Mouse (Mus musculus): ENCODE measurements around the gene Thap8. TPM values are rescaled to one million over a fixed set of nuclear protein-coding genes. Genes with fewer than 3 reads are reported as not detected.

The Thap8 gene
- total RNA-seq, 1 experiment from 2014 or later: 1.1 TPM

- peak; percentile 99 for ATAC-seq (replicated peaks in 1 of 2; ENCODE audit: insufficient read depth in 1 of 2, low FRiP score in 2 of 2, low TSS enrichment in 1 of 2, low read depth in 1 of 2, poor library complexity in 2 of 2, severe bottlenecking in 2 of 2)
Measured at GRCm38 (mm10) chr7:30308076-30309005, 28.4 kb downstream of the Thap8 start, which contains the start of gene Alkbh6. TSS of gene Alkbh6 (plus strand) at chr7:30308717.

DNA sequence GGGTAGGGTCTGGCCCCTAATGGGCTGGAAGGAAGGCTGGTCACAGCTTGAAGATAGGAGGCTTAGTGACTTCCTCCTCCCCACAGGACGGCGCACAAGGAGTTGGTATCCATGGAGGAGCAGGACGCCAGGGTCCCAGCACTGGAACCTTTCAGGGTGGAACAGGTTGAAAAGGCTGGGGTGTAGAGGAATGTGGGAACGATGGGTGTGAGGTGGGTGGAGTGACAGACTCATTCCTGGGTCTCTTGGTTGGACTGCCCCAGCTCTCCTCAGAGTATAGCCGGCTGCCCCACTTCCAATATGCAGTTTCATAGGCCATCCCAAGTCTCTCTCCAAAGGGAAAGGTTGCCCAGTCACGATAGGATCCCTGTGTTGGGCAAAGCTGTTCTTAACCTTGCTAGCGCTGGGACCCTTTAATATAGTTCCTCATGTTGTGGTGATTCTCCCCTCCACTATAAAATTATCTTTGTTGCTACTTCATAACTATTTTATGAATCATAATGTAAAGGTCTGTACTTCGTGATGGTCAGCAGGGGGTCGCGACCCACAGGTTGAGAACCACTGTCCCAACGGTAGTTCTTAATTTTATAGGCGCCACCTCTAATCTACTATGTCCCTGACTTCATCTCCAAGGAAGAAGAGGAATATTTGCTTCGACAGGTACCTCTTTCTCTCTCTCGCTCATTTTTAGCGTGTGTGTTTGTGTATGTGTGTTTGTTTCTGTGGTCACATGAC, 29.7 kb downstream of the Thap8 start:
- no peak for ATAC-seq (replicated peaks in 1 of 2; ENCODE audit: insufficient read depth in 1 of 2, low FRiP score in 2 of 2, low TSS enrichment in 1 of 2, low read depth in 1 of 2, poor library complexity in 2 of 2, severe bottlenecking in 2 of 2)

- ATAC-seq (replicated peaks in 1 of 2; ENCODE audit: insufficient read depth in 1 of 2, low FRiP score in 2 of 2, low TSS enrichment in 1 of 2, low read depth in 1 of 2, poor library complexity in 2 of 2, severe bottlenecking in 2 of 2): no peak
Measured at GRCm38 (mm10) chr7:30310136-30310535, 30.2 kb downstream of the Thap8 start.

DNA sequence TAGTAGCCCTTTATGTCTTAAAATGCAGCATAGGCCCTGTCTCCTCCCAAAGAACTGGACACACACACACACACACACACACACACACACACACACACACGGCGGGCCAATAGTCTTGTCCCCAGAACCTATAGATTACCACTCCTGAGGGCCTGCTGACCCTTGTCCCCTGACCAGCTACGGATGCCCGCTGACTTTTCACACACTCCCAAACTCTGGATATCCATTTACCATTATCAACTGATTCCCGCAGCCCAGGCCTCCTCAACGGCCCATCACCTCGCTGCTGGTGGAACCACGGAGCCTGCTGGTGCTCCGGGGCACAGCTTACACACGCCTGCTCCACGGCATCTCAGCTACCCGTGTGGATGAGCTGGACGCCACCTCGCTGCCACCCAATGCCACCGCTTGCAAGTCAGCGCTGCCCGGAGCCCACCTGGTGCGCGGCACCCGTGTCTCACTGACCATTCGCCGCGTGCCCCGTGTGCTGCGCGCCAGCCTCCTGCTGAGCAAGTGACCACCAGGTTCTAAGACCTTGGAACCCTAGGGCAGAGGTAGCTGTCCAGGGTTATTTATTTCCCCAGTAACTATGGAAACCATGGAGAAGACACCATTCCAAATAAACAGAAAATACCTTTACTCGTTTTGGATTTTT, 33.9 kb downstream of the Thap8 start:
- ATAC-seq (replicated peaks in 1 of 2; ENCODE audit: insufficient read depth in 1 of 2, low FRiP score in 2 of 2, low TSS enrichment in 1 of 2, low read depth in 1 of 2, poor library complexity in 2 of 2, severe bottlenecking in 2 of 2): no peak

- ATAC-seq (replicated peaks in 1 of 2; ENCODE audit: insufficient read depth in 1 of 2, low FRiP score in 2 of 2, low TSS enrichment in 1 of 2, low read depth in 1 of 2, poor library complexity in 2 of 2, severe bottlenecking in 2 of 2): no peak
Measured at GRCm38 (mm10) chr7:30314721-30315155, 34.8 kb downstream of the Thap8 start, which contains the start of gene Syne4. TSS of gene Syne4 (plus strand) at chr7:30314807.

DNA sequence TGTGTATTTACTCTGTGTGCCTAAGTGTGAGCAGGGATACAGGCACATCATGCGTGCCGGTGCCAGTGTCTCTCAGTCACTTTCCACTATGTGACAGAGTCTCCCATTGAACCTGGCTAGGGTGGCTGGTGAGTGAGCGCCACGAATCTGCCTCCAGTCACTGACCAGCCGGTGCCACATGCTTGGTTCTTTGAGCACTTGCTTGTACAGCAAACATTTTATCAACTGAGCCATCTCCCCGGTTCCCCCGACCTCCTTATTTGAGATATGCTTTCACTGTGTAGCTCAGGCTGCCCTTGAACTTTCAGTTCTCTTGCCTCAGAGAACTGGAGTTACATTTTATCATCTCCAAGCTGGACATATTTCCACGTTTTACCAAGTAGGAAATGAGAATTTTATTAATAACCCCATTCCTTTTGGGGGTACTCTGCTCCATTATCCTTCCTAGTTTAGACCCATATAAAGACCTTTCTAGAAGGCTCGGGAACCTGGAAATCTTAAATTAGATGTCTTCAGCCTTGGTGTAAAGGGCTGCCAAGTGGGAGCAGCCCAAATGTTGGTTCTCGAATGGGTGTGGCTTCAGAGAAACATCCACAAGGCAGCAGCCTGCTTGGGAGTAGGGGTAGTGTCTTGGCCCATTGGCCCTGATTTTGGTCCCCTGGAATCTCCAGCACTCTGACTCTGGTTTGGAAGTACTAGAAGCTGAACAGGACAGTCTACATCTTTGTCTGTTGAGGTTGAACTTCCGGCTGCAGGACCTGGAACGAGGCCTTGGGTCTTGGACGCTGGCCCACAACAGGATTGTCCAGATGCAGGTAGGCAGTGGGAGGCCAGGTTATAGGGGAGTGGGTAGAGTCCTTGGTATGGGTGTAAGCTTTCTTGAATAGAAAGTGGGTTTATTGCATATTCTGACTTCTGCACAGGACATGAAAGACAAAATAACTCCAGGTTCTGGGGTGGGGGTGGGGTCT, 36.0 kb downstream of the Thap8 start:
- ATAC-seq (replicated peaks in 1 of 2; ENCODE audit: insufficient read depth in 1 of 2, low FRiP score in 2 of 2, low TSS enrichment in 1 of 2, low read depth in 1 of 2, poor library complexity in 2 of 2, severe bottlenecking in 2 of 2): no peak

GRCm38 (mm10) chr7:30318142-30318541, 38.2 kb downstream of the Thap8 start:
- ATAC-seq (replicated peaks in 1 of 2; ENCODE audit: insufficient read depth in 1 of 2, low FRiP score in 2 of 2, low TSS enrichment in 1 of 2, low read depth in 1 of 2, poor library complexity in 2 of 2, severe bottlenecking in 2 of 2): no peak

DNA sequence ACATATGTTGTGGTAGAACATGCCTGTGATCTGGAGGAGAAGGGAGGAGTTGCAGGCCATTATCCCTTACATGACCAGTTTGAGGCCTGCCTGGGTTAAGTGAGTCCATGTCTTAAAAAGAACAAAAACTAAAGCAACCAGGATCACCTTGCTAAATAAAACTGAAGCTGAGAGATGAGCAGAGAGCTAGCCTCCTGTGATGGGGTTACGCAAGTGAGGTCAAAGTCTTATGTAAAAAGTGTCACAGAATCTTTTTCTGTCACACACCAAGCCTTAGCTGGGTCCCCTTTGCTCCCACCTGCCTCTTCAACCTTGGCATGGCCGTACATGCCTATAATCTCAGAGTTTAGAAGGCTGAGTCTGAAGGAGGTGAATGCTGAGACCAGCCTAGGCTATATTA, 41.1 kb downstream of the Thap8 start:
- no peak for ATAC-seq (replicated peaks in 1 of 2; ENCODE audit: insufficient read depth in 1 of 2, low FRiP score in 2 of 2, low TSS enrichment in 1 of 2, low read depth in 1 of 2, poor library complexity in 2 of 2, severe bottlenecking in 2 of 2)

GRCm38 (mm10) chr7:30321539-30322284, 41.8 kb downstream of the Thap8 start, which contains the start of gene E130208F15Rik:
TSS of gene E130208F15Rik (plus strand) at chr7:30321740.
- peak; percentile 55 to 65; a peak in 3 of 4 replicates for ATAC-seq (replicated peaks in 1 of 2; ENCODE audit: insufficient read depth in 1 of 2, low FRiP score in 2 of 2, low TSS enrichment in 1 of 2, low read depth in 1 of 2, poor library complexity in 2 of 2, severe bottlenecking in 2 of 2)

DNA sequence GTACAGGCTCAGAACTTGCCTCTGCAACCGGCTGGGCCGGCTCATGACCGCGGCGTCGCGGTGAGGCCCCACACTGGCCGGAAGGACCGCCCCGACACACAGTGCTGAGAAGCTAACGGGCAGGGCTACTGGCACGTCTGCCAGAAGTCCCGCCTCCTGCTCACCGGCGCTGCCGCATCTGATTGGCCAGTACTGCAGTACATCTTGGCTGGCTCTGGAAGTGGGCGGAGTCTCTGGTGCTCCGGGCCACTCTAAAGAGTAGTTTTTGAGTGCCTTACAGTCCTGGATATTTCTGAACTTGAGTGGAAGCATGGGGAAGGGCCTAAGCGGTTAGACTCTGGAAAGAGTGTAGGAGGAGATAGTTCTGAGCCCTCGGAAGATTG, 42.4 kb downstream of the Thap8 start:
- peak; percentile 95 for ATAC-seq (replicated peaks in 1 of 2; ENCODE audit: insufficient read depth in 1 of 2, low FRiP score in 2 of 2, low TSS enrichment in 1 of 2, low read depth in 1 of 2, poor library complexity in 2 of 2, severe bottlenecking in 2 of 2)

GRCm38 (mm10) chr7:30322865-30323264, 43.0 kb downstream of the Thap8 start:
- ATAC-seq (replicated peaks in 1 of 2; ENCODE audit: insufficient read depth in 1 of 2, low FRiP score in 2 of 2, low TSS enrichment in 1 of 2, low read depth in 1 of 2, poor library complexity in 2 of 2, severe bottlenecking in 2 of 2): 0 out of 4 replicates have a peak, but pooled peaks of 1 of the 2 experiments have one; percentile 5

DNA sequence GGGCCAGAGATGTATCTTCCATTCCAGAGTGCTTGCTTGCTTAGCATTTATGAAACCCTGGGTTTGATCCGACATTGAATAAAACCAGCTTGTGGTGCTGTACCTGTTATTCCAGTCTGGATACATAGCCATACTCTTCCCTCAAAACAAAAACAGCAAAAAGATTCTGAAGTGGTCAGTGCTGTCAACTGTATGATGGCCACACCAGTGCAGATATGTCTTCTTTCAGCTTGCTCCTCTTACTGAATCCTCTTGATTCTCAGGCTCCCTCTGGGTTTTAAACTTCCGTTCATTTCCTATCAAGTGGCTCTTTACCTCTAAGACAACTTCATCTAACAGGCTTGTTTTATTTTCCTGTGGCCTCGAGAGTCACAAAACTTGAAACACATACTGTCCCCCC, 43.9 kb downstream of the Thap8 start, which contains the start of gene Sdhaf1:
Gene Sdhaf1 (minus strand): TSS at position 101 of the 400 bp plus-strand sequence.
- ATAC-seq (replicated peaks in 1 of 2; ENCODE audit: insufficient read depth in 1 of 2, low FRiP score in 2 of 2, low TSS enrichment in 1 of 2, low read depth in 1 of 2, poor library complexity in 2 of 2, severe bottlenecking in 2 of 2): no peak

- ATAC-seq (replicated peaks in 1 of 2; ENCODE audit: insufficient read depth in 1 of 2, low FRiP score in 2 of 2, low TSS enrichment in 1 of 2, low read depth in 1 of 2, poor library complexity in 2 of 2, severe bottlenecking in 2 of 2): no peak
Measured at GRCm38 (mm10) chr7:30324300-30324944, 44.5 kb downstream of the Thap8 start.

DNA sequence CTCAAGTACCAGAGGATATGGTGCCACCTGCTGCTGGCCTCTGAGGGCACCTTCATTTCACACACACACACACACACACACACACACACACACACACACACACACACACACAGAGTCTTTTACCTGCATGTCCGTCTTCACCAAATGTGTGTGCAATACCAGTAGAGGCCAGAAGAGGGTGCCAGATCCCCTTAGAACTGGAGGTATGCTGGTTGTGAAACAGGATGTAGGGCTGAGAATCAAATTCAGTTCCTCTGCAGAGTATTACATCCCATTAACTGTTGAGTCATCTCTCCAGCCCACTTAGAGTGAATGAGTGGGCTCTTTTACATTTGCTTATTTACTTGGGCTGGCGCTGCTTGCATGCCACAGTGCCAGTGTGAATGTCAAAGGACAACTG, 45.5 kb downstream of the Thap8 start:
- peak in 1 of 2 experiments; percentile 10; a peak in 1 of 4 replicates for ATAC-seq (replicated peaks in 1 of 2; ENCODE audit: insufficient read depth in 1 of 2, low FRiP score in 2 of 2, low TSS enrichment in 1 of 2, low read depth in 1 of 2, poor library complexity in 2 of 2, severe bottlenecking in 2 of 2)

DNA sequence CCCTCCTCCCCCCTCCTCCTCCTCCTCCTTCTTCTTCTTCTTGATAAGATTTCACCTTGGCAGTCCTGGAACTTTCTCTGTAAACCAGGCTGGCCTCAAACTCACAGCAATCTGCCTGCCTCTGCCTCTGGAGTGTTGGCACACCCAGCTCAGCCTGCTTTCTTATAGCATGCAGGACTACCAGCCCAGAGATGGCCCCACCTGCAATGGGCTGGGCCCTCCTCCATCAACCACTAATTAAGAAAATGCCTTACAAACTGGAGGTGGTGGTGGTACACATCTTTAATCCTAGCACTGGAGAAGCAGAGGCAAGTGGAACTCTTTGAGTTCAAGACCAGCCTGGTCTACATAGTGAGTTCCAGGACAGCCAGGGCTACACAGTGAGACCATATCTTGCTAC, 46.5 kb downstream of the Thap8 start:
- ATAC-seq (replicated peaks in 1 of 2; ENCODE audit: insufficient read depth in 1 of 2, low FRiP score in 2 of 2, low TSS enrichment in 1 of 2, low read depth in 1 of 2, poor library complexity in 2 of 2, severe bottlenecking in 2 of 2): no peak
